ENCODE assay signal across 8 mouse cellular contexts in the genomic region with DNA sequence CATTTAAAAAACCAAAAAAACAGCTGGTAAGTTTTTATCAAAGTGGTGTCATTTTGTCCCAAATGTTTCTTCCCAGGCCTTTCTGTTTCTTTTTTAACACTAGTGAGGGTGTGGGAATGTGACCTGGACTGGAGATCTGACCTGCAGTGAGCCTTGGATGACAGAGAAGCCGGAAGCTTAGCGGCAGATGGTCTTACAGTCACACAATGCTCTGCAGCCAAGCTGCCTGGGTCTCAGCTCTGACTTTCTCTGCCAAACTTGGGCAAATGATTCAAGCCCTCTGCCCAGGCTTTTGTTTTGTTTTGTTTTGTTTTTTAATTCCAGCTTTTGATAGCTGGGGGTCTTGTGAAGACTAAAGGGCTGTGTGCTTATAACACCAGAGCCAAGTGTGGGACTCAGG. TPM values are rescaled to one million over a fixed set of nuclear protein-coding genes. Genes with fewer than 3 reads are reported as not detected.
DNase-seq lines count a peak whose midpoint lies in the region; ATAC-seq and TF ChIP-seq lines count a peak whose summit lies in the region.

No protein-coding gene starts in this region.

- no peaks in the 10 kb centered on the region for H3K36me3 ChIP-seq in liver, adult 2 months (ENCODE audit: control insufficient read depth, insufficient read depth, low read length)
- peaks cover 32% of the 10 kb centered on the region for H3K36me3 ChIP-seq in midbrain, embryonic 13.5 days

- peak; percentile 25 for DNase-seq in liver, adult 2 months (ENCODE audit: extremely low read depth, low read depth, low spot score)
- no peak for DNase-seq in liver
- peak; percentile 78 to 82 for DNase-seq in cerebellum, postnatal 25 days
- peak; percentile 23 to 34 for DNase-seq in heart, postnatal 10 days
- no peak for DNase-seq in adrenal gland, adult 2 months
- no peak for DNase-seq in frontal cortex, postnatal 36 days (ENCODE audit: low spot score in 2 of 2)
- DNase-seq in right cerebral cortex, postnatal 14 days, result no peak

- no peaks in the 10 kb centered on the region for H3K9me3 ChIP-seq in midbrain, embryonic 13.5 days

- WGBS in liver, adult 2 months, result 88% methylated on average over 2 of the region's 2 CpGs
- 46% methylated on average over 2 of the region's 2 CpGs for WGBS in midbrain, embryonic 13.5 days

- H3K4me2 ChIP-seq in midbrain, embryonic 13.5 days (replicated peaks), result peak overlapping the region; percentile 22; the same call in 1 of the 2 replicates

- intact Hi-C loops in heart, postnatal 10 days (cut with DNase I), result loop anchor here (2.0 kb wide), 1 partner anchor 64 kb away; no protein-coding TSS in a partner anchor

- H3K9ac ChIP-seq in liver, adult 2 months (ENCODE audit: low read depth, low read length), result no peak overlapping the region
- peak overlapping the region; percentile 41; the same call in 1 of the 2 replicates for H3K9ac ChIP-seq in midbrain, embryonic 13.5 days (replicated peaks)

- no peak for TF ChIP-seq CTCF in liver, adult 2 months (IDR thresholded peaks at IDR 0.05; ENCODE audit: low read depth, low read length)

- H3K27me3 ChIP-seq in liver, adult 2 months (ENCODE audit: control insufficient read depth, insufficient read depth, low read length), result peaks cover 9% of the 10 kb centered on the region
- no peaks in the 10 kb centered on the region for H3K27me3 ChIP-seq in midbrain, embryonic 13.5 days

- no peak overlapping the region for H3K27ac ChIP-seq in liver, adult 2 months (replicated peaks; ENCODE audit: insufficient read depth, low read depth, low read length)
- H3K27ac ChIP-seq in midbrain, embryonic 13.5 days, result peak overlapping the region; percentile 53; the same call in 1 of the 2 replicates

- no peak for TF ChIP-seq POLR2A in liver, adult 2 months (IDR thresholded peaks at IDR 0.05; ENCODE audit: extremely low read depth, insufficient read depth, low read length)

- no peak for ATAC-seq in midbrain, embryonic 13.5 days

- H3K4me3 ChIP-seq in liver, adult 2 months (ENCODE audit: insufficient read depth, low read depth, low read length), result no peak overlapping the region
- H3K4me3 ChIP-seq in midbrain, embryonic 13.5 days (replicated peaks), result peak overlapping the region; percentile 6; the same call in 1 of the 2 replicates

- H3K79me2 ChIP-seq in liver, adult 2 months (ENCODE audit: control insufficient read depth, insufficient read depth, low read length), result no peaks in the 10 kb centered on the region

- H3K4me1 ChIP-seq in liver, adult 2 months (ENCODE audit: control insufficient read depth, insufficient read depth, low read length), result no peaks in the 10 kb centered on the region
- H3K4me1 ChIP-seq in midbrain, embryonic 13.5 days (replicated peaks), result peaks cover 46% of the 10 kb centered on the region

RNA-seq across cellular contexts. Expression of gene Klhl23, which starts 4.6 kb away (rescaled TPM):
- total RNA-seq in liver, adult 2 months (2014; rRNA removed), result 1.5 and 2.3 TPM in 2 replicates
- polyA plus RNA-seq in liver, adult 2 months (2012; rRNA removed), result 0.22 and 0.46 TPM in 2 replicates
- total RNA-seq in heart, postnatal 10 days (2021), result 10 to 100 TPM; 44.2 to 46.9 TPM
- polyA plus RNA-seq in midbrain, embryonic 13.5 days (2015; fragmentation: Nextera tagmentation; extraction: Ambion mirVana), result 59.8 and 60.0 TPM in 2 replicates
- total RNA-seq in adrenal gland, adult 2 months (2021), result 10 to 100 TPM in 1 of 2 experiments, 1 to 10 TPM in 1; 5.3 to 14.1 TPM
- polyA plus RNA-seq in adrenal gland, adult 2 months (2012; rRNA removed), result 1.3 and 1.7 TPM in 2 replicates

RNA-seq across cellular contexts. Expression of gene Ssb, which starts 35.0 kb away (rescaled TPM):
- total RNA-seq in liver, adult 2 months (2014; rRNA removed), result 20.9 and 40.3 TPM in 2 replicates
- 1.5 and 1.8 TPM in 2 replicates for polyA plus RNA-seq in liver, adult 2 months (2012; rRNA removed)
- 100 to 1,000 TPM in 1 of 2 experiments, 10 to 100 TPM in 1; 84.7 to 102 TPM for total RNA-seq in heart, postnatal 10 days (2021)
- 370 and 407 TPM in 2 replicates for polyA plus RNA-seq in midbrain, embryonic 13.5 days (2015; fragmentation: Nextera tagmentation; extraction: Ambion mirVana)
- 100 to 1,000 TPM; 162 to 194 TPM for total RNA-seq in adrenal gland, adult 2 months (2021)
- polyA plus RNA-seq in adrenal gland, adult 2 months (2012; rRNA removed), result 0.07 and 0.35 TPM in 2 replicates

RNA-seq across cellular contexts. Expression of gene Phospho2, which starts 37.0 kb away (rescaled TPM):
- total RNA-seq in liver, adult 2 months (2014; rRNA removed), result 29.6 and 34.4 TPM in 2 replicates
- polyA plus RNA-seq in liver, adult 2 months (2012; rRNA removed), result 36.0 and 39.8 TPM in 2 replicates
- 10 to 100 TPM; 16.4 to 16.9 TPM for total RNA-seq in heart, postnatal 10 days (2021)
- polyA plus RNA-seq in midbrain, embryonic 13.5 days (2015; fragmentation: Nextera tagmentation; extraction: Ambion mirVana), result 40.8 and 43.6 TPM in 2 replicates
- total RNA-seq in adrenal gland, adult 2 months (2021), result 10 to 100 TPM; 22.9 to 25.3 TPM
- polyA plus RNA-seq in adrenal gland, adult 2 months (2012; rRNA removed), result 147 and 150 TPM in 2 replicates

RNA-seq across cellular contexts. Expression of gene Ccdc173, which starts 37.0 kb away (rescaled TPM):
- total RNA-seq in liver, adult 2 months (2014; rRNA removed), result 0.13 and 0.37 TPM in 2 replicates
- polyA plus RNA-seq in liver, adult 2 months (2012; rRNA removed), result not detected in 2 replicates
- under 1 TPM; 0.55 to 0.67 TPM for total RNA-seq in heart, postnatal 10 days (2021)
- 4.2 and 4.8 TPM in 2 replicates for polyA plus RNA-seq in midbrain, embryonic 13.5 days (2015; fragmentation: Nextera tagmentation; extraction: Ambion mirVana)
- 1 to 10 TPM; 1.3 to 2.0 TPM for total RNA-seq in adrenal gland, adult 2 months (2021)
- not detected in 2 replicates for polyA plus RNA-seq in adrenal gland, adult 2 months (2012; rRNA removed)

RNA-seq across cellular contexts. Expression of gene Mettl5, which starts 59.0 kb away (rescaled TPM):
- 10.7 and 14.7 TPM in 2 replicates for total RNA-seq in liver, adult 2 months (2014; rRNA removed)
- polyA plus RNA-seq in liver, adult 2 months (2012; rRNA removed), result 7.9 and 9.7 TPM in 2 replicates
- total RNA-seq in heart, postnatal 10 days (2021), result 10 to 100 TPM; 19.0 to 20.6 TPM
- 33.2 and 35.1 TPM in 2 replicates for polyA plus RNA-seq in midbrain, embryonic 13.5 days (2015; fragmentation: Nextera tagmentation; extraction: Ambion mirVana)
- 10 to 100 TPM; 16.2 to 20.4 TPM for total RNA-seq in adrenal gland, adult 2 months (2021)
- polyA plus RNA-seq in adrenal gland, adult 2 months (2012; rRNA removed), result 16.6 and 17.2 TPM in 2 replicates

Comparison
In these comparisons a context has a peak if more than half of its experiments do, and no peak if none do; other contexts are left out.
1. DNase-seq: peak in liver, adult 2 months (single experiment), cerebellum, postnatal 25 days (2 of 2) and heart, postnatal 10 days (2 of 2); none in liver (single experiment), adrenal gland, adult 2 months (single experiment), frontal cortex, postnatal 36 days (0 of 2) and right cerebral cortex, postnatal 14 days (single experiment).